In the genomic region with DNA sequence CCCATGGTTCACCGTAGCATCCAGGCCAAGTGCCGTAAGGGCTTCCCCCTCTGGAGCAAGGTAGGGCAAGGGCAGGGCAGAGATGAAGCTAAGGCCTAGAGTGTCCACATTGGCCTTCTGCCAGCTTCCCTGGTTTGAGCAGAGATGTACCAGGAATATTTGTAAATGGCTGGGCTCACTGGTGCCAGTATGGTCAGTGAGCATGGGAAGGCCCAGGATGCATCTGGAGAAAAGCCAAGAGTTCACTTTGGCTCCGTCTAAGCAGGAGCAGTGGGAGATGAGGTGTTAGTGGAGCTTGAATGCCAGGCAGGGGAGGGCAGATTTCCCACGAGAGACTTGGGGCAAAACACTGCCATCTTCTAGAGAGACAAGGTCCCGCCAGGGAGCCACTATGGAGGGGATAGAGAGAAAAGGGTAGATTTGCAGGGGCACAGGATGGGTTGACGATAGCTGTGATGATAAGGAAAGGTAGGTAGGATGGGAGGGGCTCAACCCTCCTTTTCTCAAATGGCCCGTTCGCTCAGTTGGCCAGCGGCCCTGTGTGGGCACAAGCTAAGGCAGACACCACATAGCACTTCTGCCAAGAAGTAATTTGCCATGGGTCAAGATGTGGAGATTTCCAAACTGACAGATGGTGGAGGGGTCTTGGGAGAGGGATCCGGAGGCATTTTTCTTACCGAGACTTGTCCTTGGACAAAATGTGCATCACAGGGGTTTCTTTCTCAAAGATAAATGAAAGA, we compare ENCODE assay signal across 15 mouse cellular contexts.
A peak's percentile ranks its signal among the peaks of the same experiment; 100 is the strongest.
DNase-seq lines count a peak whose midpoint lies in the region; ATAC-seq and TF ChIP-seq lines count a peak whose summit lies in the region.
"Had no signal": no experiment of that assay in that cellular context is flagged by ENCODE, and none has a peak within 500 bp of the region (broad histone marks: within the 10 kb centered on the region; RNA-seq: fewer than 3 reads in every experiment).

No protein-coding gene starts in this region.

- TF ChIP-seq CTCF in layer of hippocampus, adult 2 months (conservative IDR thresholded peaks at IDR 0.05): no peak

- 77% methylated on average over 11 of the region's 11 CpGs for WGBS in hindbrain, embryonic 13.5 days
- 92% methylated on average over 11 of the region's 11 CpGs for WGBS in hindbrain, embryonic 12.5 days
- WGBS in midbrain, embryonic 11.5 days: 87% methylated on average over 11 of the region's 11 CpGs
- WGBS in midbrain, embryonic 10.5 days: 90% methylated on average over 11 of the region's 11 CpGs

- no peak overlapping the region for H3K4me2 ChIP-seq in hindbrain, embryonic 13.5 days
- no peak overlapping the region for H3K4me2 ChIP-seq in hindbrain, embryonic 12.5 days (replicated peaks)
- no peak overlapping the region for H3K4me2 ChIP-seq in midbrain, embryonic 11.5 days
- H3K4me2 ChIP-seq: forebrain, embryonic 13.5 days; liver, embryonic 13.5 days had no signal

- peaks cover 4% of the 10 kb centered on the region; the same call in 1 of the 2 replicates for H3K27me3 ChIP-seq in hindbrain, embryonic 13.5 days
- no peaks in the 10 kb centered on the region for H3K27me3 ChIP-seq in hindbrain, embryonic 12.5 days
- no peaks in the 10 kb centered on the region for H3K27me3 ChIP-seq in midbrain, embryonic 11.5 days (ENCODE audit: control insufficient read depth, insufficient read depth, low read length)
- H3K27me3 ChIP-seq in midbrain, embryonic 10.5 days (ENCODE audit: low read depth, poor library complexity, severe bottlenecking): no peaks in the 10 kb centered on the region
- H3K27me3 ChIP-seq: forebrain, embryonic 13.5 days; liver, embryonic 13.5 days had no signal

- no peak overlapping the region for H3K27ac ChIP-seq in hindbrain, embryonic 13.5 days
- no peak overlapping the region for H3K27ac ChIP-seq in hindbrain, embryonic 12.5 days
- no peak overlapping the region for H3K27ac ChIP-seq in midbrain, embryonic 11.5 days (ENCODE audit: low read depth, low read length)
- H3K27ac ChIP-seq in midbrain, embryonic 10.5 days (replicated peaks): no peak overlapping the region
- no peak overlapping the region for H3K27ac ChIP-seq in layer of hippocampus, adult 2 months
- H3K27ac ChIP-seq: forebrain, embryonic 13.5 days; liver, embryonic 13.5 days had no signal

- H3K4me3 ChIP-seq in hindbrain, embryonic 13.5 days: no peak overlapping the region
- H3K4me3 ChIP-seq in hindbrain, embryonic 12.5 days: no peak overlapping the region
- no peak overlapping the region for H3K4me3 ChIP-seq in midbrain, embryonic 11.5 days (ENCODE audit: low read depth, low read length)
- H3K4me3 ChIP-seq in midbrain, embryonic 10.5 days: no peak overlapping the region
- no peak overlapping the region for H3K4me3 ChIP-seq in layer of hippocampus, adult 2 months
- H3K4me3 ChIP-seq: forebrain, embryonic 13.5 days; limb, embryonic 10.5 days; liver, embryonic 13.5 days had no signal

- peak; percentile 14 for DNase-seq in midbrain, embryonic 11.5 days (ENCODE audit: low spot score, missing footprints)
- DNase-seq in midbrain, embryonic 10.5 days (ENCODE audit: low spot score): no peak
- peak; percentile 61 for DNase-seq in cerebellum, adult 9-10 months
- peak; percentile 56 to 58 for DNase-seq in kidney, postnatal 36 days
- no peak for DNase-seq in layer of hippocampus, adult 2 months (ENCODE audit: low spot score in 2 of 2)
- DNase-seq: adrenal gland, adult 8-10 months; heart, postnatal 10 days; liver, embryonic 13.5 days; lung, postnatal 14 days had no signal

- H3K4me1 ChIP-seq in hindbrain, embryonic 13.5 days (replicated peaks): peaks cover 34% of the 10 kb centered on the region
- H3K4me1 ChIP-seq in hindbrain, embryonic 12.5 days: peaks cover 12% of the 10 kb centered on the region
- H3K4me1 ChIP-seq in midbrain, embryonic 11.5 days (ENCODE audit: control insufficient read depth, insufficient read depth, low read length): peaks cover 8% of the 10 kb centered on the region
- peaks cover 19% of the 10 kb centered on the region for H3K4me1 ChIP-seq in midbrain, embryonic 10.5 days
- H3K4me1 ChIP-seq: forebrain, embryonic 13.5 days; liver, embryonic 13.5 days had no signal

- no peak overlapping the region for H3K9ac ChIP-seq in hindbrain, embryonic 13.5 days
- H3K9ac ChIP-seq in hindbrain, embryonic 12.5 days: no peak overlapping the region
- no peak overlapping the region for H3K9ac ChIP-seq in midbrain, embryonic 11.5 days (ENCODE audit: low read length)
- H3K9ac ChIP-seq: forebrain, embryonic 13.5 days; liver, embryonic 13.5 days had no signal

- ATAC-seq in hindbrain, embryonic 13.5 days (ENCODE audit: low FRiP score): 0 out of 2 replicates have a peak, but pooled peaks have one; percentile 26
- no peak for ATAC-seq in hindbrain, embryonic 12.5 days (ENCODE audit: low FRiP score)
- ATAC-seq in midbrain, embryonic 11.5 days (ENCODE audit: low FRiP score): no peak
- no peak for ATAC-seq in erythroblast, adult 5-6 weeks (replicated peaks; ENCODE audit: low FRiP score, poor library complexity, severe bottlenecking)
- ATAC-seq: forebrain, embryonic 13.5 days; intestine, postnatal 0 days had no signal

- no peaks in the 10 kb centered on the region for H3K9me3 ChIP-seq in hindbrain, embryonic 13.5 days
- no peaks in the 10 kb centered on the region for H3K9me3 ChIP-seq in hindbrain, embryonic 12.5 days (replicated peaks)
- no peaks in the 10 kb centered on the region for H3K9me3 ChIP-seq in midbrain, embryonic 11.5 days (ENCODE audit: control insufficient read depth, low read length)
- no peaks in the 10 kb centered on the region for H3K9me3 ChIP-seq in midbrain, embryonic 10.5 days (replicated peaks)
- H3K9me3 ChIP-seq: forebrain, embryonic 13.5 days; limb, embryonic 10.5 days; liver, embryonic 13.5 days had no signal

- no peaks in the 10 kb centered on the region for H3K36me3 ChIP-seq in hindbrain, embryonic 13.5 days
- no peaks in the 10 kb centered on the region for H3K36me3 ChIP-seq in hindbrain, embryonic 12.5 days
- H3K36me3 ChIP-seq in midbrain, embryonic 11.5 days (ENCODE audit: control insufficient read depth, insufficient read depth, low read length): no peaks in the 10 kb centered on the region
- H3K36me3 ChIP-seq in midbrain, embryonic 10.5 days: no peaks in the 10 kb centered on the region
- H3K36me3 ChIP-seq: limb, embryonic 10.5 days; liver, embryonic 13.5 days had no signal

Comparison
In these comparisons a context has a peak if more than half of its experiments do, and no peak if none do; other contexts are left out.
1. DNase-seq: peak in midbrain, embryonic 11.5 days (single experiment), cerebellum, adult 9-10 months (single experiment) and kidney, postnatal 36 days (2 of 2); none in midbrain, embryonic 10.5 days (single experiment) and layer of hippocampus, adult 2 months (0 of 2).